Mouse (Mus musculus): ENCODE results near the gene Elavl4. TPM values are rescaled to one million over a fixed set of nuclear protein-coding genes. Genes with fewer than 3 reads are reported as not detected.
A peak's percentile ranks its signal among the peaks of the same experiment; 100 is the strongest.

Elavl4 gene
- polyA plus RNA-seq, 1 experiment from 2014 or later, result 527 TPM

DNA sequence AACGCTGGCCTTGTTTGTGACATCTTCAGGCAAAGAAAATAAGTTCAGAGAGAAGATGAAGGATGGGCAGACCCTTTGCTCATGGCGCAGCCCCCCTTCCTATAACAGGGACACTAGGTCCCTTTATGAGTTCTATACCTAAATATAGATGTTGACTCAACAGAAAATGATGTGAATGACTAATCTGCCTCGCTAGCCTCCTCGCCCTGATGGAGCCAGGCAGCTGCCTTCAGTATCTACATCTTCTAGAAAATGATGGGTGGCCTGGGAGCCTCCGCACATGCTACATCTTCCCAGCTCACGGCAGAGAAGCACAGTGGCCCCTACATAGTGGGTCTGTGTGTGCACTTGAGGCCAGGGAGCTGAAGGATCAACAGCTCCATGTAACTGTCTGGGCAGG is 137.2 kb downstream of the Elavl4 start:
- H3K4me2 ChIP-seq, result no peak overlapping the region
- H3K4me3 ChIP-seq, result no peak overlapping the region
- no peak overlapping the region for H3K9ac ChIP-seq
- no peaks in the 10 kb centered on the region for H3K9me3 ChIP-seq
- no peaks in the 10 kb centered on the region for H3K27me3 ChIP-seq
- H3K4me1 ChIP-seq (replicated peaks), result peaks cover 45% of the 10 kb centered on the region
- H3K27ac ChIP-seq (replicated peaks), result peak overlapping the region; percentile 68
- 67% methylated on average over 6 of the region's 6 CpGs for WGBS
- no peak for ATAC-seq (ENCODE audit: low read depth)
- peaks cover 67% of the 10 kb centered on the region for H3K36me3 ChIP-seq

DNA sequence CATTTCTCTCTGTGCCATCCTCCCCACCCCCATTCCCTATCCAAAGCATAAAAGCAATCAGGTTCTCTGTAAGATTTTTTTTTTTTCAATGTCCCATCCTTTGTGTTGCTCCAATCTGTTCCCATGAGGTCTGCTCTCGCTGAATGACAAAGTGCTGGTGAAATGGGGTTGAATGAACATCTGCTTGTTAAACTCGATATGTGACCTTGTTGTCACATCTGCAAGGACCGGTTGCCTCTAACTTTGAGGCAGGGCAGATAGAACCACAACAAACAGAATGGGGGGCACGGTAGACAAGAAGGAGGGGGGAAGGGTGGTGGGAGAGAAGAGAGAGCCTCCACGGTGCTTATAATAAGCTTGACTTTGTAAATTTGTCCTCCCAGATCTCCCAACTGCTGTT is 138.0 kb downstream of the Elavl4 start:
- no peaks in the 10 kb centered on the region for H3K27me3 ChIP-seq
- no peak for ATAC-seq (ENCODE audit: low read depth)
- 30% methylated on average over 5 of the region's 5 CpGs for WGBS
- no peak overlapping the region for H3K4me2 ChIP-seq
- H3K9ac ChIP-seq, result no peak overlapping the region
- peak overlapping the region; percentile 68; the same call in 1 of the 2 replicates for H3K27ac ChIP-seq (replicated peaks)
- peaks cover 46% of the 10 kb centered on the region for H3K4me1 ChIP-seq (replicated peaks)
- no peaks in the 10 kb centered on the region for H3K9me3 ChIP-seq
- peaks cover 61% of the 10 kb centered on the region for H3K36me3 ChIP-seq
- no peak overlapping the region for H3K4me3 ChIP-seq

DNA sequence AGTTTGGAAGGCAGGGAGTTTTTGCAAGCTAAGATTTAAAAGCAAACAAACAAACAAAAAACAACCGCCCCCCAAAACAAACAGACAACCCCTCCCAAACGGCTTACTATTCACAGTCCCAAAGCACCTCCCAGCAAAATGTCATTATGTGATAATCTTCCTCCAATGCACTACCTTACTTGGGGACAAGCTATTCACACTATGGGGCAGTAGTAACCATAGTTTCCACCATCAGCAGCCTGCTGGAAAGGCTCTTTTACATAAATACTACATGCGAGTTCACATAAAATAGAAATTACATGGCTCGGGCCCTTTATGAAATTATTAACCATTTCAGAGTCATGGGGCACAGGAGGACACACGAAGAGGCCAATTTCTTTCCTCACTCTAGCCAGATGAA is 141.5 kb downstream of the Elavl4 start:
- H3K27me3 ChIP-seq, result no peaks in the 10 kb centered on the region
- no peak overlapping the region for H3K9ac ChIP-seq
- H3K4me1 ChIP-seq (replicated peaks), result peaks cover 46% of the 10 kb centered on the region
- peak overlapping the region; percentile 68 for H3K27ac ChIP-seq (replicated peaks)
- ATAC-seq (ENCODE audit: low read depth), result no peak
- WGBS, result 64% methylated on average over 5 of the region's 5 CpGs
- H3K4me2 ChIP-seq, result no peak overlapping the region
- H3K36me3 ChIP-seq, result peaks cover 58% of the 10 kb centered on the region
- H3K4me3 ChIP-seq, result no peak overlapping the region
- H3K9me3 ChIP-seq, result no peaks in the 10 kb centered on the region

DNA sequence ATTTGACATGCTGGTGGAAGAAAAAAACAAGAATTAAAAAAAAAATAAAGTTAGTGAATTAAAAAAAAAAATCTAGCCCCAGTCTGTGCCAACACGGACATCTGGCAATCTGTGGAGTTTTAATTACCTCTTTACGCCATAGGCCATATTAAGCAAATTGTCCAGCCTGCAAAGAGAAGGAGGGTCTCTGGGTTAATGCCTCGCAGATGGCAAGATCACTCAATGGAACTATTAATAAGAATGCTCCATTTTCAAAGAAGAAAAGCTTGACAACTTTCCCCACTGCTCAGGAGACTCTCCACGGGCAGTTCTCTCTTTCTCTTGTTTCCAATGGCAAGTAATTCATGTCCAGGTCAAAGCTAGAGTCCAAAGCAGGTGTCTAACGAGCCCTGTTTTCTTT is 142.1 kb downstream of the Elavl4 start:
- Histone ChIP-seq H3K9ac (no peak overlapping the region), H3K4me1 (replicated peaks) (peaks cover 41% of the 10 kb centered on the region), H3K27me3 (no peaks in the 10 kb centered on the region), H3K4me3 (no peak overlapping the region), H3K9me3 (no peaks in the 10 kb centered on the region), H3K27ac (replicated peaks) (peak overlapping the region; percentile 68), H3K4me2 (no peak overlapping the region), H3K36me3 (peaks cover 58% of the 10 kb centered on the region)
- no peak for ATAC-seq (ENCODE audit: low read depth)
- 19% methylated on average over 5 of the region's 5 CpGs for WGBS

DNA sequence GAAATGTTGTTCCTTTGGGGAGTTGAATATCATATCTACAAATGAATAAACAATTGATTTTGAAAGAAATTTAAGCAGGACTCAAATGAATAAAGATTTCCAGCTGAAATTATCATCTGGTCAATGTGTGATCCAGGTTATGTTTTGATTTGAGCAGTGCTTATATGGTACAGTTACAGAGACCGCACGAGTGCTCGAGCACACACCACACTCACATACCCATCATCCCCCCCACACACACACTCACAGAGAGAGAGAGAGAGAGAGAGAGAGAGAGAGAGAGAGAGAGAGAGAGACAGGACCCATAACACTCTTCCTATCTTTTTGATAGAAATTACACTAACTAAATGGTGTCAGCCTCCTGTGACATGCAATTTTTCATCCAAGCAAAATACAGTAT is 150.0 kb downstream of the Elavl4 start:
- 90% methylated on average over 3 of the region's 3 CpGs for WGBS

DNA sequence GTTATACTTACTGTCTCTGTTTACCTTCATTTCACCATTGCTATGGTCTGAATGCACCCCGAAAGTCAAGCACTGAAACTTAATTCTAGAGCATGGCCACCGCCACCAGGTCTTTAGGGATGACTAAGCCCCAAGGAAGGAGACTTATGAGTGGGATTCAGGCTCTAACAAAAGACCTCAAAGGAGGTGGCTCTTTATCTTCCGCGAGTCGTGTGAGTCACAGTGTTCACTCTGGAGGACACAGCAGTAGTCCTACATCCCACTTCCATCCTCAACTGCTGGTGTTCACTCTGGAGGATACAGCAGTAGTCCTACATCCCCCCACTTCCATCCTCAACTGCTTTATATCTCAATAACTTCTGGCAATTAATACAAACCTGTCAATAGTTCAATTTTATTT is 151.8 kb downstream of the Elavl4 start:
- Histone ChIP-seq H3K9ac (no peak overlapping the region), H3K27me3 (no peaks in the 10 kb centered on the region), H3K4me1 (replicated peaks) (peaks cover 25% of the 10 kb centered on the region), H3K27ac (replicated peaks) (no peak overlapping the region), H3K4me3 (no peak overlapping the region), H3K36me3 (no peaks in the 10 kb centered on the region), H3K4me2 (no peak overlapping the region), H3K9me3 (no peaks in the 10 kb centered on the region)
- no peak for ATAC-seq (ENCODE audit: low read depth)
- WGBS, result 81% methylated on average over 5 of the region's 5 CpGs

More for the DNA sequence above, 150.0 kb downstream of the Elavl4 start:
- H3K27ac ChIP-seq (replicated peaks), result peak overlapping the region; percentile 23; the same call in 1 of the 2 replicates
- H3K4me3 ChIP-seq, result no peak overlapping the region
- H3K9me3 ChIP-seq, result no peaks in the 10 kb centered on the region
- no peaks in the 10 kb centered on the region for H3K27me3 ChIP-seq
- H3K9ac ChIP-seq, result no peak overlapping the region
- peaks cover 25% of the 10 kb centered on the region for H3K4me1 ChIP-seq (replicated peaks)
- ATAC-seq (ENCODE audit: low read depth), result no peak
- H3K36me3 ChIP-seq, result peaks cover 9% of the 10 kb centered on the region
- no peak overlapping the region for H3K4me2 ChIP-seq

DNA sequence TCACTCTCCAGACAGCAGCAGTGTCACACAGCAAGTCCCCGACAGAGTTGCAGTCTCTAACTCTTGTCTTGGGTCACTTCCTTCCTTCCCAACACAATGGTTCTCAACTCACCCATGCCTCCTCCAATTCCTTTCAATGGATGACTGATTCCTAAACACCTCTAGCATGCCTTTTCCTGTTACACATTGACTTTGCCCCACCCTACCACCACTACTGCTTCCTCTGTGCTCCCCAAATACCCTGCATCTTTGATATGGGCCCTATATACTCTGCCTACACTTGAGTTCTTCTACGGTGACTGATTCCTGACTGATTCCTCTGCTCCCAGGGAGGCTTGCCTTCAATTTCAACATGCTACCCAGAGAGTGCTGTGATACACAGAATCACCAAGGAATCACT is 153.1 kb downstream of the Elavl4 start:
- Histone ChIP-seq H3K4me2 (no peak overlapping the region), H3K9ac (no peak overlapping the region), H3K4me1 (replicated peaks) (peaks cover 25% of the 10 kb centered on the region), H3K9me3 (no peaks in the 10 kb centered on the region), H3K27ac (replicated peaks) (no peak overlapping the region), H3K4me3 (no peak overlapping the region), H3K36me3 (no peaks in the 10 kb centered on the region), H3K27me3 (no peaks in the 10 kb centered on the region)
- 82% methylated on average over 2 of the region's 2 CpGs for WGBS
- no peak for ATAC-seq (ENCODE audit: low read depth)

DNA sequence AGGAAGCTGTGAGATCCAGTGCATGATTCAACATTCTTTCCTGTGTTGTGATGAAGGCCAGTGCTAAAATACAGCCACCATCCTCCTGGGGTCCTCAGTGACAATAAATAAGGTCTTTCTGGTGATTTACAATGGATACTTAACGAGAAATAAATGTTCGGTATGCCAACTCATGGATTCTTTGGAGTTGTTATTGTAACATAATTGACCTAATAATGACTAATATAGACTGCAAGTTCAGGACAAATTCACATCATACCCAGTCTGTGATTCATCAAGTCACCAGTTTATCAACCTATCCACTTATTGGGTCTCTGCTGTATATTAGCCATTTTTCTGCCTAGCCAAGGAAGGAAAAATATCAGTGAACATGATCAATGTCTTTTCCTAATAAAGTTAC is 174.4 kb downstream of the Elavl4 start:
- WGBS, result 86% methylated on average over 2 of the region's 2 CpGs
- no peaks in the 10 kb centered on the region for H3K27me3 ChIP-seq
- no peaks in the 10 kb centered on the region for H3K9me3 ChIP-seq
- no peak overlapping the region for H3K27ac ChIP-seq (replicated peaks)
- no peaks in the 10 kb centered on the region for H3K36me3 ChIP-seq
- H3K4me3 ChIP-seq, result no peak overlapping the region
- H3K9ac ChIP-seq, result no peak overlapping the region
- H3K4me2 ChIP-seq, result no peak overlapping the region
- ATAC-seq (ENCODE audit: low read depth), result no peak
- no peaks in the 10 kb centered on the region for H3K4me1 ChIP-seq (replicated peaks)

DNA sequence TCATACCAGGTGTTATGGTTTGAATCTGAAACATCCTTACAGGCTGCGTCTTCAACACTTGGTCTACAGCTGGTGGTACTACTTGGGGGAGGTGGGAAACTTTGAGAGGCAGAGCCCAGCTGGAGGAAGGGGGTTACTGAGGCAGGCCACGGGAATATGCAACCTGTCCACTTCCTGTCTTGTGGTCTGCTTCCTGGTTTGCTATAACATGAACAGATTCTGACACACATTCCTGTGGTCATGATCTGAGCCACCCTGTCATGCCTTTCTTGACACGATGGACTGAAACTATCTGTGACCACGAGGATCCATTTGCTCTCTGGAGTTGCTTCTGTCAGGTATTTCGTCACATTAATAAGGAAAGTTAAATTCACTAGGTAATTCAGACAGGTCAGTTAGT is 179.7 kb downstream of the Elavl4 start:
- no peaks in the 10 kb centered on the region for H3K4me1 ChIP-seq (replicated peaks)
- H3K27ac ChIP-seq (replicated peaks), result no peak overlapping the region
- H3K4me3 ChIP-seq, result no peak overlapping the region
- H3K27me3 ChIP-seq, result no peaks in the 10 kb centered on the region
- whole genome bisulfite sequencing, result 88% methylated on average over 5 of the region's 5 CpGs
- no peaks in the 10 kb centered on the region for H3K9me3 ChIP-seq
- H3K36me3 ChIP-seq, result no peaks in the 10 kb centered on the region
- ATAC-seq (ENCODE audit: low read depth), result no peak
- H3K4me2 ChIP-seq, result no peak overlapping the region
- H3K9ac ChIP-seq, result no peak overlapping the region

DNA sequence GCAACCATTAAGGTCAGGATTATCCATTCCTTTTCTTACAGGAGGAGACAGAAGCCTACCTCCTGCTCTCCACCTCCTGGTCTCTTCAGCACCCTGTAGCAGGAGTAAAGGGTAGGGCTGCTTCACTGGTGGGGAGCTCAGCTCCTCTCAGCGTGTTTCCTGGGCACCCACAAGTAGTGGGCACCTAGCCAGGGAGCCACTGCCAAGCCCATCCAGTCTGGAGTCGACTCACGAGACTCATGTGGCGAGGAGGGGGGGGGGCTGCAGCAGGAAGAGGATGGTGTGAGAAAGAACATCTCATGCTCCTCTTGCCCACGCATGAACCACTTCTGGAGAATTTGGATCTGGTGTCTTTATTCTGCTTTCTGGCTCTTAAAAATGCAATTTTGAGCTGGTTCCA is 186.5 kb downstream of the Elavl4 start:
- H3K27me3 ChIP-seq, result no peaks in the 10 kb centered on the region
- H3K36me3 ChIP-seq, result no peaks in the 10 kb centered on the region
- no peak overlapping the region for H3K4me3 ChIP-seq
- no peaks in the 10 kb centered on the region for H3K4me1 ChIP-seq (replicated peaks)
- no peak overlapping the region for H3K9ac ChIP-seq
- H3K4me2 ChIP-seq, result no peak overlapping the region
- no peak overlapping the region for H3K27ac ChIP-seq (replicated peaks)
- 85% methylated on average over 5 of the region's 5 CpGs for WGBS
- H3K9me3 ChIP-seq, result no peaks in the 10 kb centered on the region
- no peak for ATAC-seq (ENCODE audit: low read depth)

DNA sequence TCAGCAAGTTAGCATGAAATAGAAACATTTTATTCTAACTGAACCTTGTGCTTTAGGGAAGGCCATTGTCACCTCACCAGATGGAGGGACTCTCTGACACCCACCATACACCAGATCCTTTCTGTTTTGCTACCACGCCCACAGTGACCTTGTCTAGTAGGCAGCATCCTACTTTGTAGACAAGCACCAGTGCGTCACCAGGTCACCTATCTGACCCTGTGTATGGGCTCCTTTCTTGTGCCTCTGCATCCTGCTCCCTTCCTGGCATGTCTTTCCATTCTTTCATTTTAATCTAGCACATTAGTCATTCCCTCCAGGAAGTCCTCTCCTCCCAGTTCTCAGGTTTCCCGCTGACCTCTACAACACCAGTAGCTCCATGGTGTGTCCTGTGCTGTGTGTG is 190.1 kb downstream of the Elavl4 start:
- 86% methylated on average over 3 of the region's 3 CpGs for WGBS
- H3K4me1 ChIP-seq (replicated peaks), result peaks cover 6% of the 10 kb centered on the region
- H3K4me2 ChIP-seq, result no peak overlapping the region
- ATAC-seq (ENCODE audit: low read depth), result no peak
- H3K36me3 ChIP-seq, result no peaks in the 10 kb centered on the region
- H3K4me3 ChIP-seq, result no peak overlapping the region
- H3K9me3 ChIP-seq, result no peaks in the 10 kb centered on the region
- H3K27ac ChIP-seq (replicated peaks), result no peak overlapping the region
- no peak overlapping the region for H3K9ac ChIP-seq
- H3K27me3 ChIP-seq, result no peaks in the 10 kb centered on the region

DNA sequence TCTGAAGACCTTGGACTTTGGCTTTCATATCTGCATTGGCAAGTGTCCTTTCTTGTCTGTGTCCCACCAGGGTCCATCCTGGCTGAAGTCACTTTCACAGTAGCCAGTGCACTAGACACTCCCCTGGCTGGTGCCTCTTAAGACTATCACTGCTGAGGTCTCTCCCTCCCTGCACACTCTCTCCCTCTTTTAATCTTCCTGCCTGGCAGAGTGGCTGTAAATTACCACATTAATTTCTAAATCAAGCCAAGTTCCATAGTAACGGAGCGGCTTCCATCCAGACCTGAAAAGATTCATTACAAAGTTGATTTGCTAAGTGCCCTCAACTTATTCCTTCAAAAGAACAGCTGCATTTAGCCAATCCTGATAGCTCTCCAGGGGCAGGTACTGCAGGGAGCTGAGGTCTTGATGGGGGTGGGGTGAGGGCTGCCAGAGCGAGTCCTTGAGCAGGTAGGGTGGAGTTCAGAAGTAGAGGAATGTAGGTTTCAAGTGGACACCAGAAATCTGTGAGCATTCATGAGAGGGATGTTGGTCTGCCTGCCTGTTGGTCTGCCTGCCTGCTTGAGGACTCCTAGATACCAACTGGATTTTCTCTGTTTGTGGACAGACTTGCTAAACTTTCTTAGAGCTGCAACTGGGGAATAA is 194.1 kb downstream of the Elavl4 start:
- Histone ChIP-seq H3K4me3 (no peak overlapping the region), H3K27ac (replicated peaks) (0 out of 2 replicates have a peak overlapping the region, but pooled peaks have one; percentile 52), H3K9me3 (no peaks in the 10 kb centered on the region), H3K36me3 (no peaks in the 10 kb centered on the region), H3K4me2 (no peak overlapping the region), H3K4me1 (replicated peaks) (peaks cover 29% of the 10 kb centered on the region), H3K9ac (no peak overlapping the region), H3K27me3 (no peaks in the 10 kb centered on the region)
- ATAC-seq (ENCODE audit: low read depth), result peak; percentile 30; the same call in 1 of the 2 replicates
- 26% methylated on average over 3 of the region's 3 CpGs for WGBS

DNA sequence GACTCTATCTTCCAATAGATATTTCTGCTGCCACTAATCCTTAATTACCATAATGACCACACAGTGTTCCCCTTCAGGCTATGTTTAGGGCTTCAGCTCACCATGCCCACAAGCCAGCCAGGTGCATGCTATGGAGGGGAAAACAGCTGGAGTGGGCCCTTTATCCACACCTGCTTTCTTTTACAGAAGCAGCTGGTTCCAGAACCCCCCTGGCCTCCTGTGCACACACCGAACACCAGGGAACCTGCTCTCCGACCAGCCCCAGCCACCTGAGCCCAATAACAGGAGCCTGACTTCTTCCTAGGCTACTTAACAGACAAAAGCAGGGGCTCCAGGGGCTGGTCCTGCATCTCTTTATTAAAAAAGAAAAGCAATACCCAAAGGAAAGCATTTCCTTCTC is 195.8 kb downstream of the Elavl4 start:
- Histone ChIP-seq H3K4me3 (no peak overlapping the region), H3K36me3 (no peaks in the 10 kb centered on the region), H3K9ac (no peak overlapping the region), H3K27me3 (no peaks in the 10 kb centered on the region), H3K27ac (replicated peaks) (peak overlapping the region; percentile 49; the same call in 1 of the 2 replicates), H3K9me3 (no peaks in the 10 kb centered on the region), H3K4me2 (no peak overlapping the region), H3K4me1 (replicated peaks) (peaks cover 39% of the 10 kb centered on the region)
- 22% methylated on average over 2 of the region's 2 CpGs for WGBS
- no peak for ATAC-seq (ENCODE audit: low read depth)
